ENCODE assay signal across 14 mouse cellular contexts in genomic region chr16:30974549-30974948, GRCm38 (mm10).
DNase-seq lines count a peak whose midpoint lies in the region; ATAC-seq and TF ChIP-seq lines count a peak whose summit lies in the region.
"Had no signal": no experiment of that assay in that cellular context is flagged by ENCODE, and none has a peak within 500 bp of the region (broad histone marks: within the 10 kb centered on the region; RNA-seq: fewer than 3 reads in every experiment).

No protein-coding gene starts in this region.

- no peak for TF ChIP-seq RAD21 in MEL (IDR thresholded peaks at IDR 0.05; ENCODE audit: low read depth, low read length)

- no peak overlapping the region for H3K4me3 ChIP-seq in liver, adult 2 months (ENCODE audit: insufficient read depth, low read depth, low read length)
- H3K4me3 ChIP-seq in MEL (ENCODE audit: control insufficient read depth in 1 of 2, insufficient read depth in 1 of 2, low read depth in 2 of 2, low read length in 2 of 2), result no peak overlapping the region
- no peak overlapping the region for H3K4me3 ChIP-seq in intestine, embryonic 16.5 days (ENCODE audit: low read length)

- no peak for TF ChIP-seq EP300 in MEL (IDR thresholded peaks at IDR 0.05; ENCODE audit: low read depth in 1 of 2, low read length in 2 of 2)

- H3K27me3 ChIP-seq in liver, adult 2 months (ENCODE audit: control insufficient read depth, insufficient read depth, low read length), result no peaks in the 10 kb centered on the region
- no peaks in the 10 kb centered on the region for H3K27me3 ChIP-seq in MEL (ENCODE audit: control insufficient read depth in 1 of 2, insufficient read depth in 2 of 2, low read length in 2 of 2)
- no peaks in the 10 kb centered on the region for H3K27me3 ChIP-seq in intestine, embryonic 16.5 days (replicated peaks; ENCODE audit: control insufficient read depth, insufficient read depth, low read length)
- H3K27me3 ChIP-seq: CH12.LX had no signal

- no peak overlapping the region for H3K4me2 ChIP-seq in intestine, embryonic 16.5 days (ENCODE audit: low read depth, low read length)

- H3K9me3 ChIP-seq in MEL (replicated peaks; ENCODE audit: insufficient read depth, low read length), result no peaks in the 10 kb centered on the region
- H3K9me3 ChIP-seq in intestine, embryonic 16.5 days (ENCODE audit: control insufficient read depth, low read length), result no peaks in the 10 kb centered on the region

- H3K79me2 ChIP-seq in liver, adult 2 months (ENCODE audit: control insufficient read depth, insufficient read depth, low read length), result 0 out of 2 replicates have a peak, but pooled peaks cover 3% of the 10 kb centered on the region
- no peaks in the 10 kb centered on the region for H3K79me2 ChIP-seq in MEL (ENCODE audit: control insufficient read depth, insufficient read depth, low read length, poor library complexity)

- no peak for DNase-seq in liver, adult 2 months (ENCODE audit: extremely low read depth, low read depth, low spot score)
- DNase-seq in liver, result no peak
- peak; percentile 42 for DNase-seq in MEL (ENCODE audit: low read depth, low spot score)
- no peak for DNase-seq in kidney, postnatal 14 days
- DNase-seq in cerebellum, adult 11 months, result no peak
- no peak for DNase-seq in layer of hippocampus, postnatal 36 days
- DNase-seq: adrenal gland, adult 8-10 months; cerebellum, postnatal 10 days; heart, postnatal 10 days; thymus, postnatal 25 days had no signal

- no peak for TF ChIP-seq POLR2A in liver, adult 2 months (IDR thresholded peaks at IDR 0.05; ENCODE audit: extremely low read depth, insufficient read depth, low read length)
- TF ChIP-seq POLR2A in MEL (IDR thresholded peaks at IDR 0.05; ENCODE audit: control insufficient read depth in 1 of 2, insufficient read depth in 1 of 2, low read depth in 1 of 2, low read length in 2 of 2, poor library complexity in 1 of 2), result no peak

- H3K4me1 ChIP-seq in liver, adult 2 months (ENCODE audit: control insufficient read depth, insufficient read depth, low read length), result peaks cover 20% of the 10 kb centered on the region
- H3K4me1 ChIP-seq in MEL (ENCODE audit: control insufficient read depth in 1 of 2, insufficient read depth in 2 of 2, low read length in 2 of 2), result no peaks in the 10 kb centered on the region
- H3K4me1 ChIP-seq in intestine, embryonic 16.5 days (ENCODE audit: control insufficient read depth, insufficient read depth, low read length), result peaks cover 23% of the 10 kb centered on the region

- 88% methylated on average over 12 of the region's 12 CpGs for WGBS in liver, adult 2 months
- 77% methylated on average over 12 of the region's 12 CpGs for WGBS in intestine, embryonic 16.5 days

- H3K36me3 ChIP-seq in liver, adult 2 months (ENCODE audit: control insufficient read depth, insufficient read depth, low read length), result no peaks in the 10 kb centered on the region
- H3K36me3 ChIP-seq in MEL (ENCODE audit: control insufficient read depth in 1 of 2, insufficient read depth in 2 of 2, low read length in 2 of 2), result 0 out of 4 replicates have a peak, but pooled peaks cover 0 to 2% of the 10 kb centered on the region in 2 experiments
- no peaks in the 10 kb centered on the region for H3K36me3 ChIP-seq in intestine, embryonic 16.5 days (ENCODE audit: control insufficient read depth, insufficient read depth, low read length)

- no peak for TF ChIP-seq CTCF in liver, adult 2 months (IDR thresholded peaks at IDR 0.05; ENCODE audit: low read depth, low read length)
- no peak for TF ChIP-seq CTCF in MEL (IDR thresholded peaks at IDR 0.05 in 2 of 3, conservative IDR thresholded peaks at IDR 0.05 in 1 of 3; ENCODE audit: control insufficient read depth in 1 of 3, insufficient read depth in 1 of 3, low read depth in 2 of 3, low read length in 3 of 3, poor library complexity in 1 of 3, severe bottlenecking in 1 of 3)

- 0 out of 2 replicates have a peak overlapping the region, but pooled peaks have one; percentile 21 for H3K27ac ChIP-seq in liver, adult 2 months (replicated peaks; ENCODE audit: insufficient read depth, low read depth, low read length)
- H3K27ac ChIP-seq in MEL (ENCODE audit: control insufficient read depth, low read depth, low read length), result no peak overlapping the region
- peak overlapping the region; percentile 33; the same call in 1 of the 2 replicates for H3K27ac ChIP-seq in intestine, embryonic 16.5 days (ENCODE audit: low read length)

- ATAC-seq in intestine, embryonic 16.5 days, result no peak
- ATAC-seq in megakaryocyte progenitor cell, adult 5-6 weeks (replicated peaks; ENCODE audit: poor library complexity), result peak; percentile 26; the same call in 1 of the 2 replicates
- ATAC-seq: hindbrain, embryonic 16.5 days had no signal

- H3K9ac ChIP-seq in liver, adult 2 months (ENCODE audit: low read depth, low read length), result no peak overlapping the region
- H3K9ac ChIP-seq in MEL (ENCODE audit: control insufficient read depth, low read depth, low read length, poor library complexity, severe bottlenecking), result no peak overlapping the region
- no peak overlapping the region for H3K9ac ChIP-seq in intestine, embryonic 16.5 days (ENCODE audit: low read depth, low read length)

TF ChIP-seq in MEL, 35 proteins besides CTCF, POLR2A, EP300 and RAD21:
- TF ChIP-seq USF2 (IDR thresholded peaks at IDR 0.05; ENCODE audit: borderline replicate concordance in 1 of 2, insufficient read depth in 1 of 2, low read depth in 1 of 2, low read length in 2 of 2) (no peak), E2F4 (IDR thresholded peaks at IDR 0.05; ENCODE audit: borderline replicate concordance, low read depth, low read length) (no peak), MXI1 (IDR thresholded peaks at IDR 0.05; ENCODE audit: low read depth, low read length) (no peak), SMC3 (IDR thresholded peaks at IDR 0.05; ENCODE audit: low read depth, low read length) (no peak), HCFC1 (IDR thresholded peaks at IDR 0.05; ENCODE audit: low read depth, low read length) (no peak), JUND (IDR thresholded peaks at IDR 0.05; ENCODE audit: low read depth, low read length) (no peak), ZKSCAN1 (IDR thresholded peaks at IDR 0.05; ENCODE audit: low read depth, low read length) (no peak), CHD2 (IDR thresholded peaks at IDR 0.05; ENCODE audit: low read length) (no peak), TAL1 (IDR thresholded peaks at IDR 0.05; ENCODE audit: low read length) (no peak), POLR2AphosphoS2 (IDR thresholded peaks at IDR 0.05; ENCODE audit: low read length) (no peak), TCF12 (IDR thresholded peaks at IDR 0.05; ENCODE audit: low read depth, low read length) (no peak), GABPA (IDR thresholded peaks at IDR 0.05; ENCODE audit: low read depth, low read length) (no peak), MAX (IDR thresholded peaks at IDR 0.05; ENCODE audit: low read length) (no peak), GATA1 (IDR thresholded peaks at IDR 0.05; ENCODE audit: low read depth, low read length) (no peak), ZNF384 (IDR thresholded peaks at IDR 0.05; ENCODE audit: low read depth, low read length) (no peak), USF1 (IDR thresholded peaks at IDR 0.05; ENCODE audit: low read depth, low read length) (no peak)
